Mouse (Mus musculus) pancreas, adult 10 weeks (tissue): ENCODE measurements around the gene Apoc1. TPM values are rescaled to one million over a fixed set of nuclear protein-coding genes. Genes with fewer than 3 reads are reported as not detected.

ENCODE experiments used
- polyA plus RNA-seq: library from polyadenylated mRNA; stranded (reverse); fragments of 350-450 nt; fragmentation: Illumina TruSeq; extraction: RNeasy Lipid Tissue Mini Kit (QIAGEN cat#74804); gene quantifications from one replicate; pipeline ENCODE4 v1.2.3, GENCODE M21; 2015; ENCODE audit warnings: low read depth, low replicate concordance; ENCODE audit not compliant: insufficient read depth

The Apoc1 gene
- polyA plus RNA-seq: 15.3 TPM

GRCm38 (mm10) chr7:19691873-19692865 is at the start of gene Apoc1:
Gene Apoc1 (minus strand): TSS chr7:19692660.

GRCm38 (mm10) chr7:19715239-19716054 is 23.0 kb upstream of the Apoc1 start, which contains the start of gene Tomm40:
Gene Tomm40 (minus strand): TSS chr7:19715438.

GRCm38 (mm10) chr7:19698907-19699826 is 6.7 kb upstream of the Apoc1 start, which contains the start of gene Apoe:
Gene Apoe (minus strand): TSS chr7:19699188.

GRCm38 (mm10) chr7:19681202-19681694 is 11.2 kb downstream of the Apoc1 start, which contains the start of the genes Gm44805 and Apoc4:
Gene Gm44805 (minus strand): TSS chr7:19681423.
Gene Apoc4 (minus strand): TSS chr7:19681479.

GRCm38 (mm10) chr7:19677872-19678271 is 14.6 kb downstream of the Apoc1 start, which contains the start of gene Apoc2:
Gene Apoc2 (minus strand): TSS chr7:19677941.

GRCm38 (mm10) chr7:19664955-19665841 is 27.3 kb downstream of the Apoc1 start, which contains the start of gene Clptm1:
Gene Clptm1 (minus strand): TSS chr7:19665033.

Other genes starting within 250 kb of the Apoc1 start
- gene Mark4, start 233.8 kb downstream of the Apoc1 start, polyA plus RNA-seq: 7.8 TPM
- 14.3 TPM for gene Exoc3l2, start 229.3 kb downstream of the Apoc1 start, polyA plus RNA-seq
- gene Bloc1s3, start 184.3 kb downstream of the Apoc1 start, polyA plus RNA-seq: 1.00 TPM
- 19.1 TPM for gene Trappc6a, start 184.3 kb downstream of the Apoc1 start, polyA plus RNA-seq
- not detected for gene Nkpd1, start 174.8 kb downstream of the Apoc1 start, polyA plus RNA-seq
- 31.9 TPM for gene Ppp1r37, start 129.6 kb downstream of the Apoc1 start, polyA plus RNA-seq
- not detected for gene Zfp296, start 115.4 kb downstream of the Apoc1 start, polyA plus RNA-seq
- gene Gemin7, start 115.1 kb downstream of the Apoc1 start, polyA plus RNA-seq: 23.7 TPM
- 22.2 TPM for gene Clasrp, start 88.2 kb downstream of the Apoc1 start, polyA plus RNA-seq
- gene Relb, start 63.2 kb downstream of the Apoc1 start, polyA plus RNA-seq: 4.5 TPM
- gene Clptm1, start 27.6 kb downstream of the Apoc1 start, polyA plus RNA-seq: 22.6 TPM
- not detected for gene Apoc2, start 14.7 kb downstream of the Apoc1 start, polyA plus RNA-seq
- not detected for gene Gm44805, start 11.2 kb downstream of the Apoc1 start, polyA plus RNA-seq
- not detected for gene Apoc4, start 11.2 kb downstream of the Apoc1 start, polyA plus RNA-seq
- 298 TPM for gene Apoe, start 6.5 kb upstream of the Apoc1 start, polyA plus RNA-seq
- gene Tomm40, start 22.8 kb upstream of the Apoc1 start, polyA plus RNA-seq: 10.2 TPM
- 7.7 TPM for gene Nectin2, start 57.8 kb upstream of the Apoc1 start, polyA plus RNA-seq
- 37.8 TPM for gene Bcam, start 78.4 kb upstream of the Apoc1 start, polyA plus RNA-seq
- 4.5 TPM for gene Cblc, start 104.1 kb upstream of the Apoc1 start, polyA plus RNA-seq
- gene Bcl3, start 130.1 kb upstream of the Apoc1 start, polyA plus RNA-seq: 11.1 TPM
- gene Gm19345, start 159.3 kb upstream of the Apoc1 start, polyA plus RNA-seq: not detected
- not detected for gene Ceacam16, start 168.6 kb upstream of the Apoc1 start, polyA plus RNA-seq
- not detected for gene Ceacam19, start 195.3 kb upstream of the Apoc1 start, polyA plus RNA-seq
- gene Pvr, start 228.5 kb upstream of the Apoc1 start, polyA plus RNA-seq: 5.6 TPM